Mouse (Mus musculus) fat pad, adult 2 months (tissue): ENCODE measurements at regions not wholly inside any gene's neighbourhood (a gene's known extent, or its start where the extent isn't known, plus 50 kb on each side); places are given as distances from the start of the nearest gene placed in this dataset.
A peak's percentile ranks its signal among the peaks of the same experiment; 100 is the strongest.

Experiments
- DNase-seq: peaks from one replicate; pipeline ENCODE4 v3.0.0-alpha.2; 2011; ENCODE audit warnings: low read depth, low spot score; ENCODE audit errors: extremely low read depth

DNA sequence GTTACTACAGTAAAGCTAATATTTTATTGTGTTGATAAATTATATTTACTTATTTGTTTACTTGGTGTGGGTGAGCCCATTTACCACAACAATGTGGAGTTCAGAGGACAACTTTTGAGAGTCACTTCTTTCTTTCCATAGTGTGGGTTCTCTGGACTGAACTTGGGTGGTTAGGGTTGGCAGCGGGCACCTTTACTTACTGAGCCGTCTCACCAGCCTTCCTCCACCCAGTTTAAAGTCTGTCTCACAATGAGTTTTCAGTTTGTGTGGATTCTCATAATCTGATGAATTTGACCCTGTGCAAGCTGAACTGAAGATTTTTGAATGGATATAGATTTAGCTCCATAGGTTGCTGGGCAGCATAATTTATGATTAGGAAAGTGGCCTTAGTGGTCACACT, 53.5 kb upstream of the Pth start:
- DNase-seq: no peak

DNA sequence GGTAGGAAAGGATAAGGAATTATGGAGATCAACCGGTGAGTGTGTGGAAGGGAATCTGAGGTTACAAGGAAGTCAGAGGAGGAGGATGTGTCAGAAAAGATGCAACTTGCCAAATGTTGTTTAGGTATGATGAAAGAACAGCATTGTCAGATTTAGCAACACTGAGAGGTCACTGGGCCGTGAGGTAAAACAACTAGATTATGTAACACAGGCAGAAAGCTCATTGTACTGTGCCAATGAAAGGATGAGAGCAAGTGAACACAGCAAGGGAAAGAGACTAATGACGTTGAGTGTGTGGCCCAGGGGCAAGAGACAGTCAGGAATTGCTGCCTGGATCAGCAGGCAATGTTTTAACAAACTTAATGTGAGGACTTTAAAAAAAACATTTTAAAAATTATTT, 55.2 kb upstream of the Pth start:
- DNase-seq: peak; percentile 81

DNA sequence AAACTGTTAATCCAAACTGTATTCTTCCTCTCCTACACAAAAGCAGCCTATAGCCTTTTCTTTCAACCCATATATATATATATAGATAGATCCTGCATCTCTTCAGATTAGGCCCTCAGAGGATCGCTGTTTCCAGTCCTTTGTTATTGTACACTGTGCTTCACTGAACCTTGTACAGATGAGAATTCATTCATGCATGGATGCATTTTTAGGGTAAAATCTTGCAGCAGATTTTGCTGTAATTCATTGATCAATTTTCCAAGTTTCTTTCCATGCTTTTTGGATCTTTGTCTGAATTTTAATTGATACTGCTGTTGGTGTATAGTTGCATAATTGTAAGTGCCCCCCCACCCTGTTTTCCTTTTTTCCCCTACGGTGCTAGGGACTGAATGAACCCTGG, 56.6 kb upstream of the Pth start:
- DNase-seq: no peak

DNA sequence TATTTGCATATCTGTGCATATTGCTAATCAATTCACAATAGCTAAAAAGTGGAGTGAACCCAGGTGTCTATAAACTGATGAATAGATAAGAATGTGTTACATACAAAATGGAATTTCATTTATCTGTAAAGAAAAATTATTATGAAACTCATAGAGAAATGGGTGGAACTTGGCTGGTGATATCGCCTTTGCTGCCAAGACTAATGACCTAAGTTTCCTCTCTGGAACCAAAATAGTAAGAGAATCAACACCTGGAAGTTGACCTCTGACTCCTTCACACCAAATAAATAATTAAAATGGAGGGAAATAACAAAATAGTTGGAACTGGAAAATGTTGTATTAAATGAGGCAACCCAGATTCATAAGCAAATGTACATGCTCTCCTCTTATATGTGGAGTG, 53.2 kb upstream of the Far1 start:
- DNase-seq: no peak

DNA sequence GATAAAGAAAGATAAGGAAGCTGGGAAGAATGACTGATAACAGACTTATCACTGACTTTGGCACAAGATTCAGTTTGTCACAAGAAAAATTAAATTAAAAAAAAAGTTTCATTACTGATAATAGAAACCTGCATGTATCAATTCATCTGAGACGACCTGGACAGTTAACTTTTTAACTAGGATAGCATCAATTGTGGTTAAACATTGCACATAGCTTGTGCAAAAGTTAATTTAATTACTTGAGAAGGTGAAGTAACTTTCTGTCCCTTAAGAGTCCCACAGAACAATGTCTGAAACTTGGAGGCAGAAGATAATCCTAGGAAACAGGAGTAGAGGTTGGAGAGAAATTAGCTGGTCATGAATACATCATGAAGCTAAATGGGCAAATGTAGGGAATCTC, 51.3 kb upstream of the Far1 start:
- no peak for DNase-seq
